Mouse (Mus musculus) testis, adult 2 months (tissue): ENCODE results near the gene Tacc2. TPM values are rescaled to one million over a fixed set of nuclear protein-coding genes. Genes with fewer than 3 reads are reported as not detected.

ENCODE experiments used
- H3K27ac ChIP-seq: fragments of 200-500 bp; 2 replicates; pipeline ENCODE4 v1.5.1; 2012; ENCODE audit warnings: low read depth, low read length; ENCODE audit not compliant: control insufficient read depth, insufficient read depth
- H3K27me3 ChIP-seq: fragments of 200-500 bp; 2 replicates; pipeline ENCODE4 v1.6.1; 2012; ENCODE audit warnings: mild to moderate bottlenecking, low read length, moderate library complexity; ENCODE audit not compliant: control insufficient read depth, insufficient read depth
- H3K36me3 ChIP-seq: fragments of 200-500 bp; 2 replicates; pipeline ENCODE4 v1.6.1; 2012; ENCODE audit warnings: mild to moderate bottlenecking, low read length; ENCODE audit not compliant: control insufficient read depth, insufficient read depth
- H3K4me1 ChIP-seq: fragments of 200-500 bp; 2 replicates; pipeline ENCODE4 v1.6.1; 2012; ENCODE audit warnings: low read length; ENCODE audit not compliant: control insufficient read depth, insufficient read depth
- H3K4me3 ChIP-seq: fragments of 200-500 bp; 2 replicates; pipeline ENCODE4 v1.5.1; 2012; ENCODE audit warnings: low read depth, mild to moderate bottlenecking, low read length, moderate library complexity, mixed read lengths; ENCODE audit not compliant: control insufficient read depth
- CTCF ChIP-seq: fragments of 200-500 bp; IDR thresholded peaks from 2 replicates; pipeline ENCODE4 v1.5.1; 2012; ENCODE audit warnings: low read depth, mild to moderate bottlenecking, inconsistent platforms, low read length, moderate library complexity; ENCODE audit not compliant: control insufficient read depth, insufficient read depth, insufficient replicate concordance
- POLR2A ChIP-seq: fragments of 200-500 bp; IDR thresholded peaks from 2 replicates; pipeline ENCODE4 v1.6.1; 2012; ENCODE audit warnings: low read depth, mild to moderate bottlenecking, inconsistent platforms, low read length, moderate library complexity; ENCODE audit not compliant: control insufficient read depth
- polyA plus RNA-seq: library from polyadenylated mRNA; depleted of rRNA; stranded (reverse); fragments of >200 nt; gene quantifications from 2 replicates; pipeline ENCODE4 v1.2.3, GENCODE M21; 2012

Gene Tacc2
- polyA plus RNA-seq, 1 experiment, result 6.5 TPM

- Histone ChIP-seq H3K4me1 (peaks cover 11% of the 10 kb centered on the region), H3K27me3 (no peaks in the 10 kb centered on the region), H3K4me3 (no peak overlapping the region), H3K27ac (no peak overlapping the region), H3K36me3 (peaks cover 3% of the 10 kb centered on the region; the same call in 1 of the 2 replicates)
- TF ChIP-seq POLR2A, result no peak
- TF ChIP-seq CTCF, result no peak
These were observed 31.8 kb upstream of the Tacc2 start for GRCm38 (mm10) chr7:130545401-130545800.

GRCm38 (mm10) chr7:130545893-130546292 is 31.3 kb upstream of the Tacc2 start:
- Histone ChIP-seq H3K36me3 (peaks cover 3% of the 10 kb centered on the region; the same call in 1 of the 2 replicates), H3K27me3 (no peaks in the 10 kb centered on the region), H3K4me1 (peaks cover 11% of the 10 kb centered on the region), H3K4me3 (no peak overlapping the region), H3K27ac (no peak overlapping the region)
- TF ChIP-seq CTCF (no peak), POLR2A (no peak)

- Histone ChIP-seq H3K4me3 (peak overlapping the region; percentile 92), H3K27me3 (no peaks in the 10 kb centered on the region), H3K27ac (peak overlapping the region; percentile 97), H3K36me3 (peaks cover 3% of the 10 kb centered on the region; the same call in 1 of the 2 replicates), H3K4me1 (peaks cover 11% of the 10 kb centered on the region)
- TF ChIP-seq POLR2A (no peak), CTCF (no peak)
These were observed 30.8 kb upstream of the Tacc2 start for GRCm38 (mm10) chr7:130546421-130546790.

GRCm38 (mm10) chr7:130546791-130547484 is 30.3 kb upstream of the Tacc2 start:
- peaks cover 11% of the 10 kb centered on the region for H3K4me1 ChIP-seq
- H3K4me3 ChIP-seq, result peak overlapping the region; percentile 92
- no peaks in the 10 kb centered on the region for H3K27me3 ChIP-seq
- TF ChIP-seq POLR2A (peak; percentile 78), CTCF (peak; percentile 80; the same call in 1 of the 2 replicates)
- H3K27ac ChIP-seq, result peak overlapping the region; percentile 97
- peaks cover 3% of the 10 kb centered on the region; the same call in 1 of the 2 replicates for H3K36me3 ChIP-seq

GRCm38 (mm10) chr7:130547635-130548175 is 29.5 kb upstream of the Tacc2 start:
- Histone ChIP-seq H3K27me3 (no peaks in the 10 kb centered on the region), H3K36me3 (peaks cover 3% of the 10 kb centered on the region; the same call in 1 of the 2 replicates), H3K4me3 (peak overlapping the region; percentile 92; the same call in 1 of the 2 replicates), H3K4me1 (peaks cover 11% of the 10 kb centered on the region), H3K27ac (no peak overlapping the region)
- TF ChIP-seq POLR2A, result no peak
- TF ChIP-seq CTCF, result no peak

- Histone ChIP-seq H3K4me1 (peaks cover 2% of the 10 kb centered on the region), H3K4me3 (no peak overlapping the region), H3K27me3 (no peaks in the 10 kb centered on the region), H3K36me3 (no peaks in the 10 kb centered on the region), H3K27ac (no peak overlapping the region)
- no peak for TF ChIP-seq CTCF
- TF ChIP-seq POLR2A, result no peak
These were observed 24.5 kb upstream of the Tacc2 start for GRCm38 (mm10) chr7:130552780-130553179.

- TF ChIP-seq POLR2A (no peak), CTCF (no peak)
- Histone ChIP-seq H3K36me3 (no peaks in the 10 kb centered on the region), H3K4me3 (no peak overlapping the region), H3K27ac (no peak overlapping the region), H3K4me1 (no peaks in the 10 kb centered on the region), H3K27me3 (no peaks in the 10 kb centered on the region)
These were observed 23.9 kb upstream of the Tacc2 start for GRCm38 (mm10) chr7:130553321-130553720.
